Mouse (Mus musculus) heart, embryonic 12.5 days (tissue): ENCODE results near the gene Gm11172. TPM values are rescaled to one million over a fixed set of nuclear protein-coding genes. Genes with fewer than 3 reads are reported as not detected.

Experiments
- ATAC-seq: fragments of 200-750 bp; cut with Nextera tagmentation; 2 replicates; pipeline ENCODE4 v1.8.0; 2017; ENCODE audit warnings: moderate TSS enrichment, moderate library complexity; ENCODE audit not compliant: insufficient number of reproducible peaks, low FRiP score
- H3K27ac ChIP-seq: fragments of 300-500 bp; sonication (generic); 2 replicates; pipeline ENCODE4 v1.5.1; 2016; ENCODE audit warnings: mild to moderate bottlenecking, moderate library complexity; ENCODE audit not compliant: poor library complexity, severe bottlenecking
- H3K27me3 ChIP-seq: fragments of 300-500 bp; sonication (generic); replicated peaks from 2 replicates; pipeline ENCODE4 v1.6.1; 2016; ENCODE audit warnings: mild to moderate bottlenecking, moderate library complexity
- H3K36me3 ChIP-seq: fragments of 300-500 bp; sonication (generic); 2 replicates; pipeline ENCODE4 v1.6.1; 2016; ENCODE audit warnings: mild to moderate bottlenecking, moderate library complexity
- H3K4me1 ChIP-seq: fragments of 300-500 bp; sonication (generic); replicated peaks from 2 replicates; pipeline ENCODE4 v1.6.1; 2016; ENCODE audit warnings: mild to moderate bottlenecking
- H3K4me2 ChIP-seq: fragments of 300-500 bp; sonication (generic); 2 replicates; pipeline ENCODE4 v1.6.1; 2016; ENCODE audit warnings: mild to moderate bottlenecking, moderate library complexity
- H3K4me3 ChIP-seq: fragments of 300-500 bp; sonication (generic); 2 replicates; pipeline ENCODE4 v1.5.1; 2016; ENCODE audit warnings: mild to moderate bottlenecking
- H3K9ac ChIP-seq: fragments of 300-500 bp; sonication (generic); 2 replicates; pipeline ENCODE4 v1.6.1; 2016; ENCODE audit warnings: mild to moderate bottlenecking, moderate library complexity
- H3K9me3 ChIP-seq: fragments of 300-500 bp; sonication (generic); replicated peaks from 2 replicates; pipeline ENCODE4 v1.6.1; 2016; ENCODE audit warnings: mild to moderate bottlenecking, moderate library complexity
- WGBS: fragments of 180-500 bp; shearing (Covaris S2); methylation state at CpG from one replicate; pipeline ENCODE4 v1.1.7; 2016; 5-methylcytosine and 5-hydroxymethylcytosine counted together
- polyA plus RNA-seq: library from polyadenylated mRNA; unstranded; fragments of >200 nt; fragmentation: Nextera tagmentation; extraction: Ambion mirVana; gene quantifications from 2 replicates; pipeline ENCODE4 v1.2.1, GENCODE M21; 2016

Gm11172 gene
- polyA plus RNA-seq: not detected in 2 replicates

DNA sequence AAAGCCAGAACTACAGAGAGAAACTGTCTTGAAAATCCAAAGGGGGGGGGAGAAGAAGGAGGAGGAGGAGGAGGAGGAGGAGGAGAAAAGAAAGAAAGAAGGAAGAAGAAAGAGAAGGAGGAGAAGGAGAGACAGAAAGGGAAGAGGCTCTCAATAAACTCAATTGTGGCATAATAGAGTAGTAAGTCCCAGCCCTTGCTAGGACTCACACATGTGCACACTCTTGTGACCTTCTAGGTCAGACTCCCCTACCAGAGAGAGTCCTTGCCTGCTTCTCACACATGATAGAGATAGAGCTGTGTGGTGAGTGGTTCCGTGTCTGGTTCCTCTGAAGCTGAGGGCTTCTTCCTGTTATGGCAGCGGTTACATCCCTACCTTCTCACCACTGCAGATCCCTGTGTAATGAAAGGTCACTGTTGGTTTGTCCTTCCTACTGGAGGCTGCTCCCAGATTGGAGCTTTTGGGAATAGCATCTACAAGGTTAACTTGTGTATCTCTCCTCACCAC is at the start of gene Gm11172:
Gene Gm11172 (plus strand): TSS at position 51 of the 507 bp plus-strand sequence.
- no peaks in the 10 kb centered on the region for H3K36me3 ChIP-seq
- no peak for ATAC-seq
- H3K4me3 ChIP-seq: no peak within 1 kb of the TSS
- H3K27me3 ChIP-seq: no peaks in the 10 kb centered on the region
- peaks cover 27% of the 10 kb centered on the region for H3K4me1 ChIP-seq
- H3K27ac ChIP-seq: no peak within 1 kb of the TSS
- no peak within 1 kb of the TSS for H3K4me2 ChIP-seq
- 62% methylated on average over 2 of the region's 2 CpGs for WGBS
- no peak within 1 kb of the TSS for H3K9ac ChIP-seq
- no peaks in the 10 kb centered on the region for H3K9me3 ChIP-seq

GRCm38 (mm10) chr16:10763540-10764264 is 49.0 kb upstream of the Gm11172 start:
- Histone ChIP-seq H3K27ac (no peak overlapping the region), H3K4me3 (no peak overlapping the region), H3K36me3 (no peaks in the 10 kb centered on the region), H3K9ac (no peak overlapping the region), H3K4me2 (no peak overlapping the region), H3K4me1 (peaks cover 7% of the 10 kb centered on the region), H3K9me3 (no peaks in the 10 kb centered on the region), H3K27me3 (peaks cover 22% of the 10 kb centered on the region)
- ATAC-seq: no peak
- WGBS: 52% methylated on average over 6 of the region's 6 CpGs

- Histone ChIP-seq H3K27me3 (peaks cover 24% of the 10 kb centered on the region), H3K9ac (no peak overlapping the region), H3K36me3 (no peaks in the 10 kb centered on the region), H3K4me2 (no peak overlapping the region), H3K27ac (no peak overlapping the region), H3K9me3 (no peaks in the 10 kb centered on the region), H3K4me3 (no peak overlapping the region), H3K4me1 (peaks cover 8% of the 10 kb centered on the region)
- 70% methylated on average over 2 of the region's 2 CpGs for WGBS
- ATAC-seq: no peak
Measured at GRCm38 (mm10) chr16:10764323-10764722, 48.4 kb upstream of the Gm11172 start.

GRCm38 (mm10) chr16:10767158-10767557 is 45.6 kb upstream of the Gm11172 start:
- no peak overlapping the region for H3K4me2 ChIP-seq
- no peak overlapping the region for H3K9ac ChIP-seq
- peaks cover 27% of the 10 kb centered on the region for H3K27me3 ChIP-seq
- no peak overlapping the region for H3K4me3 ChIP-seq
- H3K9me3 ChIP-seq: no peaks in the 10 kb centered on the region
- H3K4me1 ChIP-seq: peaks cover 21% of the 10 kb centered on the region
- no peak for ATAC-seq
- H3K27ac ChIP-seq: no peak overlapping the region
- 41% methylated on average over 4 of the region's 4 CpGs for WGBS
- H3K36me3 ChIP-seq: no peaks in the 10 kb centered on the region

DNA sequence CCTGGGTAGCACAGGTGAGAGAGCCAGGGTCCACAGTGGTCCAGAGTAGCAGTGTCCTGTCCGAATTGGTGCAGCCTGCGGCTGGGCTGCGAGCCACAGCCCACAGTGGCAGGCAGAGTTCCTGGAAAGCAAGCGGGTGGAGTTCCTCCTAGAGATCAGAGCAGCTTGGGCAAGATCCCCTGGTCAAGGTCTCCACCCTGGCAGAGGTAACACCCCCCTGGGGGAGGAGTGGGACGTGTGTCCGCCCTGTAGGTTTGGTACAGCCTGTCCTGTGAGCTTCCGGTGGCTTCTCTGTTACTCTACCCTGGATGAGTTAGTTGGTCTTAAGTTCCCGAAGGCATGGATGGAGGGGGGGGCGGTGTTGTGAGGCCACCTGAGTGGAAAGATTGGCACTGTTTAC is 43.9 kb upstream of the Gm11172 start:
- no peak overlapping the region for H3K9ac ChIP-seq
- peaks cover 21% of the 10 kb centered on the region for H3K4me1 ChIP-seq
- no peaks in the 10 kb centered on the region for H3K36me3 ChIP-seq
- H3K4me2 ChIP-seq: no peak overlapping the region
- H3K4me3 ChIP-seq: no peak overlapping the region
- H3K27ac ChIP-seq: no peak overlapping the region
- 47% methylated on average over 9 of the region's 9 CpGs for WGBS
- H3K9me3 ChIP-seq: no peaks in the 10 kb centered on the region
- no peak for ATAC-seq
- H3K27me3 ChIP-seq: peaks cover 15% of the 10 kb centered on the region; the same call in 1 of the 2 replicates

DNA sequence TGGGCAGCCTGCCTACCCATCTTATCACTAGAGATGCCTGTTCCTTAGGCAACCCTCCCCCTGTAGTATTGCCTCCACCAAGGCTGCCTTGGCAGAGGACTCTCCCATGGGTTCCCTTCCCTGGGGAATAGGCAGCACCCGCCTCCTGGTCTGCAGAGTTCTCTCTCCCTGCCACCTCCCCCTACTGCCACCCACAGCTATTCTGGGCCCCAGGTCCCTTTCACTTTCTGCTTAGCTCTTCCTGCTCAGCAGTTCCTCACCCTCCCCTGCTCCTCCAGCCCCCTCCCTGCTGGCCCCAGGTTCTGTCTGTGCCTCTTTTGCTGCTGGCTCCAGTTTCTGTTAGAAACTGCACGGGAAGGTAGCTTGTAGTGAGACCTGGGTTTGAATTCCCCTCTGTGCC is 43.1 kb upstream of the Gm11172 start:
- WGBS: 35% methylated on average over 2 of the region's 2 CpGs
- Histone ChIP-seq H3K4me1 (peaks cover 21% of the 10 kb centered on the region), H3K4me2 (no peak overlapping the region), H3K27ac (no peak overlapping the region), H3K36me3 (no peaks in the 10 kb centered on the region), H3K4me3 (no peak overlapping the region), H3K9ac (no peak overlapping the region), H3K9me3 (no peaks in the 10 kb centered on the region), H3K27me3 (peaks cover 13% of the 10 kb centered on the region; the same call in 1 of the 2 replicates)
- no peak for ATAC-seq

DNA sequence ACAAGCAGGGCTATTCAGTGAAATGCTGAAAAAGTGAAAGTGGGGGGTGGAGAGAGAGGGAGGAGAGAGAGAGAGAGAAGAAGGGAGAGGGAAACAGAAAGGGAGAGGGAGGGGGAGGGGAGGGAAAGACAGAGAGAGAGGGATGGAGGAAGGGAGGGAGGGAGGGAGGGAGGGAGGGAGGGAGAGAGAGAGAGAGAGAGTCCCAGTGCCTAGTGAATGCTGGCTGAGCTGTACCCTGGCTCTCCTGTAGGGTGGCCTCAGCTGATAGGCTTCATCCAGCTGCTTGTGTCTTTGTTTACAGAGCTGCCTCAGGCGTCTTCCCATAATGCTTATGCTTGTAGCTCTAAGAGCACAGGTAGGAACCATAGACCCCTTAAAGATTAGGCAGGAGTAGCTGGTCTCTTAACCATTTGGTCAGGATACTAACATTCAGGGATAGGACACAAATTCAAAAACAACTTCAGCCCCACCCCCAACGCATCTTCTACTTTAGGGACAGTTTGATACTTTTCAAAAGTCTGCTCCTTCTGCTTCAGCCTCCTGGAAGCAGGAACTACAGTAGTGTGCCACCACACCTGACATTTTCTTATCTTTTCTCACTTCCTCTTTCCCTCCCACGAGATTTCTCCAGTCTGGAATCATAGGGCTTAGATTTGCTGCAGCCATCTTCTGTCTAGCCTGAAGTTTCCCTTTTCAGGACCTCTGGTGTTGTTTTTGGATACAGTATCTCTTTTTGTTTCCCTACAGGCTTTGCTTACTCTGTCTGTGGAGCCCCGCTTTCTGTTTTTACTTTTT is 42.0 kb upstream of the Gm11172 start:
- Histone ChIP-seq H3K4me3 (no peak overlapping the region), H3K27ac (no peak overlapping the region), H3K9me3 (no peaks in the 10 kb centered on the region), H3K36me3 (no peaks in the 10 kb centered on the region), H3K27me3 (peaks cover 13% of the 10 kb centered on the region; the same call in 1 of the 2 replicates), H3K9ac (no peak overlapping the region), H3K4me1 (peaks cover 21% of the 10 kb centered on the region), H3K4me2 (no peak overlapping the region)
- no peak for ATAC-seq
- WGBS: 37% methylated on average over 4 of the region's 4 CpGs

DNA sequence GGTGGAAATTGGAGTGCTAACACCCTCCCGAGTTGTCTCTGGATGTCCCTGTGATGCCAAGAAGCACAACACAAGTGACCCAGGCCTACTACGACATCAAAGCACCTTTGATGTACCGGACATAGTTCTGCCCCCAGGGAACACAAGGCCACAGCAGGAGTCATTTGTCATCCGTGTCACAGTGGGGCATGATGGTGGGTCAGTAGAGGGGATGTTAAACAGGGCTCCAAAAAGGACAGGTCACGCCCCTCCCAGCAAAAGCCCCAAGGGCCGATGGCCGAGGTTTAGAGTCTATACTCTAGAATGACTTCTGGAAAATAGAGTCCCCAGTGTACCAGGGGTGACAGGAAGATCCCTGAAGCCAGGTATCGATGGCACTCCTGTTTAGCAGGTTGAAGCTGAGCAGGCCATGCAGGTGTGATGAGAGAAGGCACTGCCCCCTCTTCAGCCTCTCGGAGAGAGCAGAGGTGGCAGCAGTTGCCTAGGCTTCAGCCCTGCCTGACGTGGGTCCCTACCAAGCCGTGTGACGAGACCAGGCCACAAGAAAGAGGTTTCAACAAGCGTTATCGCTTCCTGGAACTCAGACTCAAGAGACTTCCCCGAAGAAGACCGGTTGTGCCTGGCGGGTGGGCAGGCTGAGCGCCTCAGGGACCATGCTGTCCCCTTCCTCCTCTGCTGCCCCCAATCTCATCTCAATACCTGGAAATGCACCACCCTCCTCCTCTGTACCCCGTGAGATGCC is 40.8 kb upstream of the Gm11172 start:
- no peaks in the 10 kb centered on the region for H3K36me3 ChIP-seq
- peaks cover 31% of the 10 kb centered on the region for H3K4me1 ChIP-seq
- no peak overlapping the region for H3K27ac ChIP-seq
- WGBS: 58% methylated on average over 19 of the region's 19 CpGs
- ATAC-seq: no peak
- H3K4me2 ChIP-seq: no peak overlapping the region
- no peak overlapping the region for H3K4me3 ChIP-seq
- no peak overlapping the region for H3K9ac ChIP-seq
- no peaks in the 10 kb centered on the region for H3K9me3 ChIP-seq
- H3K27me3 ChIP-seq: peaks cover 13% of the 10 kb centered on the region; the same call in 1 of the 2 replicates

DNA sequence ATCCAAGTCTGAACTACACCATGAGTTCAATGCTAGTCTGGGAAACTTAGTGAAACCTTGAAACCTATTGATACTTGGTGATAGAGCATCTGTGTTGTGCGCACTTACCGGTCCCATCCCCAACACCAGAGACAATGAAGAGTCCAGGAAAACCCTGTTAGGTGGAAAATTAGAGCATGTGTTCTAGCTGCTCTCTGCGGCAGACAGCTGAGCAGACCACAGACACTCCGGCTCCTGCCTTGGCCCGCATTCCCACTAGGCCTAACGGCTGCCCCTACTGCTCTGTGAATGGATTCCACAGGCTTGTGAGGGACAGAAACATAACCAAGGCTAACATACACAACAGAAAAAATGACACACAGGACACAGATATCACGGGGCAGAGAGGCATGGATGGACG is 39.2 kb upstream of the Gm11172 start:
- Histone ChIP-seq H3K4me1 (peaks cover 46% of the 10 kb centered on the region), H3K27me3 (peaks cover 8% of the 10 kb centered on the region; the same call in 1 of the 2 replicates), H3K27ac (no peak overlapping the region), H3K9ac (no peak overlapping the region), H3K4me3 (no peak overlapping the region), H3K36me3 (no peaks in the 10 kb centered on the region), H3K9me3 (no peaks in the 10 kb centered on the region), H3K4me2 (no peak overlapping the region)
- ATAC-seq: no peak
- 79% methylated on average over 8 of the region's 8 CpGs for WGBS

DNA sequence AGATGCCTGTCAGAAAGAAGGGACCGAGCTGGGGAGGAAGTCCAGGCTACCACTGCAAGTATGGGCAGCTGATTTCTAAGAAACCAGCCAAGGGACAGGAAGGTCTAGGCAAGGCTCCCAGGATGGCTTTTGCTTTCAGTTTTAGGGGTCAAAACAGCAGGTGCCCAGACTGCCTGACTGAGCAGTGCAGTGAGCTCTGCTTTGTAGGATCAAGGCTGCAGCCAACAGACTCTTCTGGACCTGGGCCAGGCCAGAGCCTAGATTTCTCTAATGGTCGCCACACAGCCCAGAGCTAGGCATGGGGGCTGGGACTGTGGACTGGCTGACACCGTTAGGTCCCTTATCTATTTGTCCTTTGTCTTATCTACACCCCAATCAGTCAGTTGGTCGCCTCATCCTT is 38.0 kb upstream of the Gm11172 start:
- Histone ChIP-seq H3K27me3 (peaks cover under 1% of the 10 kb centered on the region; the same call in 1 of the 2 replicates), H3K9me3 (no peaks in the 10 kb centered on the region), H3K4me3 (no peak overlapping the region), H3K27ac (no peak overlapping the region), H3K9ac (no peak overlapping the region), H3K4me1 (peaks cover 41% of the 10 kb centered on the region), H3K4me2 (no peak overlapping the region), H3K36me3 (no peaks in the 10 kb centered on the region)
- ATAC-seq: no peak
- 39% methylated on average over 4 of the region's 4 CpGs for WGBS

- Histone ChIP-seq H3K4me1 (peaks cover 35% of the 10 kb centered on the region), H3K4me2 (no peak overlapping the region), H3K9me3 (no peaks in the 10 kb centered on the region), H3K4me3 (no peak overlapping the region), H3K36me3 (no peaks in the 10 kb centered on the region), H3K27ac (no peak overlapping the region), H3K27me3 (no peaks in the 10 kb centered on the region; the same call in 1 of the 2 replicates), H3K9ac (no peak overlapping the region)
- WGBS: 33% methylated on average over 7 of the region's 7 CpGs
- 0 out of 2 replicates have a peak, but pooled peaks have one; percentile 41 for ATAC-seq
Measured at GRCm38 (mm10) chr16:10776322-10776721, 36.4 kb upstream of the Gm11172 start.
